Mouse (Mus musculus): ENCODE results near the gene Oog2.
"Not testable (repeated sequence)": the region's sequence is repeated elsewhere in the genome, so short reads cannot be mapped to it uniquely, and the experiment has no call there.

Gene Oog2

DNA sequence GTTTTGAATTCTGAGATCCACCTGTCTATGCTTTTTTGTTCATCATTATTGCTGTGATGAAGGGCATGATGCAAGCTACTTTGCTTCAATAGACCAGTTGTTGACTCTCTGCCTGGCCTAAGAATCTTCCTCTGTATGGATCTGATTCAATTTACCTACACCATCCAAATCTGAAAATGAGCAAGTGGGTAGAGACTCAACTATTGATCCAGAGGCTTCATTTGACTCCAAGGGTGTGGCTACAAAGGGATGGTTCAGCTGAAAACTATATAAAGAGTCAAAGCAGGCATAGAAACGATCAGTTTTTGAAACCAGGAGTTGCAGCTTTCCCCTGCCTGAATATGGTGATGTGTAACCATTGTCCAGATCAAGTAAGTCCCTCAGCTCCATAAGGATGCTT is at the start of gene Oog2:
Gene Oog2 (plus strand): TSS at position 301 of the 400 bp plus-strand sequence.
- no peak for DNase-seq

DNA sequence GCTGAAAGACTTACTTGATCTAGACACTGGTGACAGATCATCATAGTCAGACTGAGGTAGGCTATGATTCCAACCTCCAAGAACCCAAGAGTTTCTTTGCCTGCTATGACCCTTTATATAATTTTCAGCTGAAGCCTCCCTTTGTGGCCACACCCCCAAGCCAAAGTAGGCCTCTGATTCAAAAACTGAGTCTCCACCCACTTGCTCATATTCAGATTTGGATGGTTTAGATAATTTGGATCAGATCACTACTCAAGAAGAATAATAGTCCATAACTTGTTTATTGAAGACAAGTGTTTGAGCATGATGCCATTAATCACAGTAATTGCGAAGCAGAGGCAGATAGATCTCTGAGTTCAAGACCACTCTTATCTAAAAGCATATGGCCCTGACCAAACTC is 28.0 kb upstream of the Oog2 start, which contains the start of gene Oog3:
Gene Oog3 (minus strand): TSS at position 101 of the 400 bp plus-strand sequence.
- DNase-seq = no peak

DNA sequence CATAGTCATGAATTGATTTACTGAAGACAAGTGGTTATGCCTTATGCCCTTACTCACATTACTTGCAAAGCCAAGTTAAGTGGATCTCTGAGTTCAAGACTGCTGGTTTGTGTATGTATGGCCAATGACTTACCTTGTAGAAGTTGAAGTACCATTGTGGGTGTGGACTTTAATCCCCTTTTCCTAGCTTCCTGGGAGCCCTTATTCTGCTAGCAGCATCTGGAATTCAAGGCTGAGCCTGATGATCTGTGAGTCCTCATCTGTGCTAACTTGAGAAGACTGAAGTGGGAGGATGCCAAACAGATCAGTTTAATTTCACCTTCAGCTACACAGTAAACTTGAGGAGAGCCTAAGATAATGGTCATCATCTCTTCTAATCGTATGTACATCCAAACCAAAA is 22.7 kb downstream of the Oog2 start, which contains the start of gene C87977:
Gene C87977 (minus strand): TSS at position 101 of the 400 bp plus-strand sequence.
- not testable (repeated sequence) for DNase-seq
